Mouse (Mus musculus): Measurements from ENCODE around the gene Mettl6. TPM values are rescaled to one million over a fixed set of nuclear protein-coding genes. Genes with fewer than 3 reads are reported as not detected.
A peak's percentile ranks its signal among the peaks of the same experiment; 100 is the strongest.

Mettl6 gene
- polyA plus RNA-seq, 1 experiment from 2014 or later = 43.9 TPM

DNA sequence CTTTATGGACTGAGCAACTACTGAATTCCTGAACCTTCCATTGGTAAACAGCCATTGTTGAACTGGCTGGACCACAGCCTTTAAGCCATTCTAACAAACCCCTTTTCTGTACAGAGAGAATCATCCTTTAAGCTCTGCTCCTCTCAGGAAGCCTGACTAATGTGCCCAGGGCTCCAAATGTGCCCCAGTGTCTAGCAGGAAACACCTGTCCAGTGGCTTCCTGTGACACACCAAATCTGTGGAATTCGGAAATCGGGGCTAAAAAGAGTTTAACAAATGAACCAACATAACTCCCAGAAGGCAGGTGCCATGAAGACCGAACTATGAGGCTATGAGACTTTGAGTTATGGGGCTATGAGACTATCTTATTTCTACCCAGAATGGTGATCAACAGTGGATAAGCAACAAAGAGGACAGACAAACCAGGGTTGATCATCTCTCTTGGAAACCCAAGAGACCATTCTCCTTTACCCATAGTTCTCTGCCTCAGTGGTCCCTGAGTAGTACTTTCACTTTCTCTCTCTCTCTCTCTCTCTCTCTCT lies 63.0 kb downstream of the Mettl6 start:
- H3K4me2 ChIP-seq (ENCODE audit: low read length) = no peak overlapping the region
- no peak overlapping the region for H3K4me3 ChIP-seq (replicated peaks; ENCODE audit: low read depth, low read length)
- H3K9me3 ChIP-seq (replicated peaks; ENCODE audit: low read length) = no peaks in the 10 kb centered on the region
- 70% methylated on average over 3 of the region's 3 CpGs for WGBS
- DNase-seq (ENCODE audit: low spot score) = no peak
- H3K36me3 ChIP-seq (ENCODE audit: insufficient read depth, low read length) = no peaks in the 10 kb centered on the region
- TF ChIP-seq CTCF (IDR thresholded peaks at IDR 0.05; ENCODE audit: low read depth) = no peak
- no peaks in the 10 kb centered on the region for H3K27me3 ChIP-seq (ENCODE audit: insufficient read depth, low read length)
- ATAC-seq (replicated peaks; ENCODE audit: low FRiP score, low read depth) = no peak
- H3K27ac ChIP-seq = no peak overlapping the region
- no peak overlapping the region for H3K9ac ChIP-seq (ENCODE audit: low read depth, low read length)
- peaks cover 39% of the 10 kb centered on the region for H3K4me1 ChIP-seq (replicated peaks; ENCODE audit: insufficient read depth, low read length)

DNA sequence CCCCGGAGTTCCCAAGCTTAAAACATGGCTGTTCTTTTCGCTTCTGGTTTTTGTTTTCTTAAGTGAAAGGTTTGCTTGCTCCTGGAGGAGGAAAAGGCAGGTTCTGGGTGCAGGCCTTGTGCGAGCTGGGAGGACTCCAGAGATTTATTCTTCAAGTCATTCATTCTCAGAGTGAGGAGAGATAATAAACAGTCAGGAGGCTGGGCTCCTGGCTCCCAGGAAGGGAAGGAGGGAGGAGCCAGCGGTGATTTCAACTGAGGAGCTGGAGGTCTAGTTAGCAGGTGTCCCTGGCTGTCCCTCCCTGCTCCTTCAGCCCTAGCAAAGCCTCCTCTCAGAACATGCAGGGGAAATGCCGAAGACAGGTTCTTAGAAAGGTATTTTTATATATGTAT lies 65.8 kb downstream of the Mettl6 start:
- H3K9ac ChIP-seq (ENCODE audit: low read depth, low read length) = no peak overlapping the region
- no peaks in the 10 kb centered on the region; the same call in 1 of the 2 replicates for H3K36me3 ChIP-seq (ENCODE audit: insufficient read depth, low read length)
- ATAC-seq (replicated peaks; ENCODE audit: low FRiP score, low read depth) (0 out of 2 replicates have a peak, but pooled peaks have one; percentile 38), DNase-seq (ENCODE audit: low spot score) (peak; percentile 61)
- TF ChIP-seq CTCF (IDR thresholded peaks at IDR 0.05; ENCODE audit: low read depth) = no peak
- peaks cover 28% of the 10 kb centered on the region for H3K4me1 ChIP-seq (replicated peaks; ENCODE audit: insufficient read depth, low read length)
- peak overlapping the region; percentile 34 for H3K4me2 ChIP-seq (ENCODE audit: low read length)
- no peaks in the 10 kb centered on the region for H3K27me3 ChIP-seq (ENCODE audit: insufficient read depth, low read length)
- no peak overlapping the region for H3K4me3 ChIP-seq (replicated peaks; ENCODE audit: low read depth, low read length)
- WGBS = 20% methylated on average over 5 of the region's 5 CpGs
- H3K27ac ChIP-seq = peak overlapping the region; percentile 72
- H3K9me3 ChIP-seq (replicated peaks; ENCODE audit: low read length) = no peaks in the 10 kb centered on the region

DNA sequence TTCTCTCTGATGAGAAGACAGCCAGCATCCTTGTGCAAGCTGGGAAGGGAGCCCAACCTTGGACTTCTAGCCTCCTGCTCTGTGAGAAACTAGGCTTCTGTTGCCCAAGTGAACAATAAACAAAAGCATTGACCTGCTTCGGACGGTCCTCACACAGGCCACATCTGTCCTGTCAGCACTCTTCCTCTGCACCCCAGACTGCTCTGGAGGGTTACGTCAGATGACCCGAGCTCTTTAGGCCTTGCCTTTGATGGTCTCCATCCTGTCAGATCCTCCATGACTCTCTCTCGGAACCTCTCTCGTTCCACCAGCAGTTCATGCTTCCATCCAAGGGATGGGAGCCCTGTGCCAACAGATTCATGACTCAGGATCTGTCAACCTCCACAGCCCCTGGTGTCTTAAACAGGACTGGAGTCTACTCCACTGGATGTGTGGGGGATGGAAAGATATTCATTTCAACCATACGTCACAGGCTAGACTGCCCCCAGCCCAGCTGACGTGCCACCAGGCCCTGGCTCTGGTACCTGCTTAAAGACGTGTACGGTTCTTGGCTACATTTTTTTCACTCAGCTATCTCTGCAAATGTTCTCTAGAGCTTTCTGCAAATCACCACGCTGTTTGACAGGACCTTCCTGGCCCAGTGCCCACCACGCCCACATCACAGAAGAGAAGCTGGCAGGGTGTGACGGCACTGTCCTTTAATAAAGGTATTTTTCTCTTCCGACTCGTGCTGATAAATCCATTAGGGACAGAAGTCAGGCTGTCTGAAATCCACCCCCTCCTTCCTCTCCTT lies 66.4 kb downstream of the Mettl6 start:
- peak; percentile 73 for DNase-seq (ENCODE audit: low spot score)

More for the DNA sequence above, 66.4 kb downstream of the Mettl6 start:
- no peak overlapping the region for H3K9ac ChIP-seq (ENCODE audit: low read depth, low read length)
- no peaks in the 10 kb centered on the region for H3K9me3 ChIP-seq (replicated peaks; ENCODE audit: low read length)
- no peaks in the 10 kb centered on the region for H3K27me3 ChIP-seq (ENCODE audit: insufficient read depth, low read length)
- peak overlapping the region; percentile 72 for H3K27ac ChIP-seq
- peak; percentile 62 for ATAC-seq (replicated peaks; ENCODE audit: low FRiP score, low read depth)
- H3K36me3 ChIP-seq (ENCODE audit: insufficient read depth, low read length) = no peaks in the 10 kb centered on the region; the same call in 1 of the 2 replicates
- no peak overlapping the region for H3K4me3 ChIP-seq (replicated peaks; ENCODE audit: low read depth, low read length)
- peak overlapping the region; percentile 34 for H3K4me2 ChIP-seq (ENCODE audit: low read length)
- WGBS = 25% methylated on average over 15 of the region's 15 CpGs
- H3K4me1 ChIP-seq (replicated peaks; ENCODE audit: insufficient read depth, low read length) = peaks cover 27% of the 10 kb centered on the region
- TF ChIP-seq CTCF (IDR thresholded peaks at IDR 0.05; ENCODE audit: low read depth) = no peak

Other genes starting within 250 kb of the Mettl6 start
- 16.8 and 18.1 TPM in 2 replicates for gene Phf7, start 243.7 kb downstream of the Mettl6 start, polyA plus RNA-seq (2015; fragmentation: Nextera tagmentation; extraction: Ambion mirVana)
- gene Bap1, start 243.6 kb downstream of the Mettl6 start, polyA plus RNA-seq (2015; fragmentation: Nextera tagmentation; extraction: Ambion mirVana) = 57.8 and 63.4 TPM in 2 replicates
- gene Dnah1, start 171.1 kb downstream of the Mettl6 start, polyA plus RNA-seq (2015; fragmentation: Nextera tagmentation; extraction: Ambion mirVana) = 4.3 and 4.4 TPM in 2 replicates
- 38.8 and 40.3 TPM in 2 replicates for gene Capn7, start 158.4 kb downstream of the Mettl6 start, polyA plus RNA-seq (2015; fragmentation: Nextera tagmentation; extraction: Ambion mirVana)
- 45.2 and 46.8 TPM in 2 replicates for gene Sh3bp5, start 59.0 kb downstream of the Mettl6 start, polyA plus RNA-seq (2015; fragmentation: Nextera tagmentation; extraction: Ambion mirVana)
- 14.9 and 16.0 TPM in 2 replicates for gene Eaf1, start 641 bp downstream of the Mettl6 start, polyA plus RNA-seq (2015; fragmentation: Nextera tagmentation; extraction: Ambion mirVana)
- 1.3 TPM in 2 replicates for gene Colq, start 96.3 kb upstream of the Mettl6 start, polyA plus RNA-seq (2015; fragmentation: Nextera tagmentation; extraction: Ambion mirVana)
- gene Gm49387, start 145.8 kb upstream of the Mettl6 start, polyA plus RNA-seq (2015; fragmentation: Nextera tagmentation; extraction: Ambion mirVana) = 2.9 TPM in 1 of 2 replicates, not detected in the other
- 60.6 and 64.5 TPM in 2 replicates for gene Btd, start 146.0 kb upstream of the Mettl6 start, polyA plus RNA-seq (2015; fragmentation: Nextera tagmentation; extraction: Ambion mirVana)
- 68.9 and 76.3 TPM in 2 replicates for gene Hacl1, start 146.2 kb upstream of the Mettl6 start, polyA plus RNA-seq (2015; fragmentation: Nextera tagmentation; extraction: Ambion mirVana)

All from kidney, postnatal 0 days (tissue).